Mouse (Mus musculus) lung, postnatal 10 days (tissue): ENCODE measurements at regions not wholly inside any gene's neighbourhood (a gene's known extent, or its start where the extent isn't known, plus 50 kb on each side); places are given as distances from the start of the nearest gene placed in this dataset.

Experiments used
- DNase-seq: peaks from one replicate; pipeline ENCODE4 v3.0.0; 2021

- DNase-seq = no peak
Measured at GRCm38 (mm10) chr2:146625166-146625751, 113.1 kb upstream of the Ralgapa2 start.

- no peak for DNase-seq
Measured at GRCm38 (mm10) chr2:146626531-146626930, 114.4 kb upstream of the Ralgapa2 start.

DNA sequence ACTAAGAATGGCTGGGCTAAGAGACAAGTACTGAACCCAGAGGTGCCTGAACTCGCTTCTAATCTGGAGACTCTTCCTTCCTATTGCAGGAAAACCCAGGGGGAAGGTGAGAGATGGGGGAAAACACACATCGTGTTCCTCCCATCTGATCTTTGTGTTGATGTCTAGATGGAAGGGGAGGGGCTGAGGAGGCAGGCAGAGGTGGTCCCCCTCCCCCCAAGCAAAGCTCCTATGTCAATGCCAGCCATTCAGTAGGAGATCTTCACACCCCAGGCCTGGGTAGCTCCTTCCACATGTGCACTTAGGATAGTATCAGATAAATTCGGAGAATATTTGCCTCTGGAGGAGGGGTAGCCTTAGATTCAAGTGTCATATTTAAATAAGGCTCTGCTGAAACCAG lies 118.0 kb upstream of the Ralgapa2 start:
- no peak for DNase-seq

DNA sequence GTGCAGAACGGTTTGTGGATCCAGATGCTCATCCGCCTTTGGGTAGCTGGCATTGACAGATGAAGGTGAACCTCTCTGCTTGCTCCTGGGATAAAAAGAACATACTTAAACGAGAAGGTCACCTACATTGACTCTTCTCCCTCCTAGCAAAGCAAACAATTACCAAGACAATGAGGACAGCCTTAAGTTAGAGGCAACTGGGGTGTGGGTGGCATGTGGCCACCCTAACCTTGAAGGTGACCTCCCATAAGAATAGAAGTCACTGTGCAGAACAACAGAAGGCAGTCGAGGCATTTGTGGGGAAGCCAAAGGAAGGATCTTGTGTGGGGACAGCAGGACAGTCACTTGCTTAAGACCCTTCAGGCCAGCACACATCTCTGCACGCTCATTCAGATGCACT lies 119.0 kb upstream of the Ralgapa2 start:
- DNase-seq = no peak

GRCm38 (mm10) chr2:146633329-146634070 lies 121.4 kb upstream of the Ralgapa2 start:
- peak; percentile 78 for DNase-seq

DNA sequence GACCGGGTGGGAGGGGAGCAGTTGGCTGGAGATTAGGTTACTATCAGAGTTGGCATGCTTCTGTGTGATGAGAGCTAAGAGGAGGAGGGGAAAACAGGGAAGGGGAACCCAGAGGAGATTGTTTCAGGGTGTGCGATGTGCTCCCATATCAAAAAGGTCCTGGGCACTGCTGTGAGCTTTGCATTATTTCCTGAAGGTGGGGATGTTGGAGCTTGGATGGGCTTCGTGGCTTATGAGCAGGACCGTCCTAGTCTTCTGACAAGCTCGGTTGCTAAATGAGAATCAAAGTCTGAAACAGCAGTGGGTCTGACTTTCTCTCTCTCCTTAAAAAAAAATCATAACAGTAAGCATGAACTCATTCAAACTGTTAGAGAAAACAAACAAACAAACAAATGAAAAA lies 125.4 kb upstream of the Ralgapa2 start:
- no peak for DNase-seq

GRCm38 (mm10) chr2:146646237-146646972 lies 134.3 kb upstream of the Ralgapa2 start:
- DNase-seq = no peak

GRCm38 (mm10) chr2:146646973-146647282 lies 134.8 kb upstream of the Ralgapa2 start:
- DNase-seq = no peak

DNA sequence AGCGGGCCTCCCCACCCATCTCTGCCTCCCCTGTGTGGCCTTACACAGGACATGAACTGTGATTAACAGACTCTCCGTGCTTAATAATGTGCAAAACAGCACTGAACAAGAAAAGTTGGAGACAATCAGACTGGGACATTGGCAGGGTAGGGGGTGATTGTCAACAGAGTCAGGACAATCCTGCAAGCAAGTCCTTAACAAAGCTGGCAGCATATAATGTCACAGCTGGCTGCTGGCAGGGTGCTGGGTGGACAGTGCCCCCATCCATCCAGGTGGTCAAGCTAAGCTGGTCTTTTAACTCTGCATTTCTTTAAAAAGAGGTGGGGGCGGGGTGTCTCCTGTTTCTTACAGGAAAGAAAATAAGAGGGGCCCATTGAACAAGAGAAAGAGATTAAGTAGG lies 149.2 kb upstream of the Ralgapa2 start:
- no peak for DNase-seq

- no peak for DNase-seq
Measured at GRCm38 (mm10) chr2:146672761-146673160, 160.6 kb upstream of the Ralgapa2 start.

DNA sequence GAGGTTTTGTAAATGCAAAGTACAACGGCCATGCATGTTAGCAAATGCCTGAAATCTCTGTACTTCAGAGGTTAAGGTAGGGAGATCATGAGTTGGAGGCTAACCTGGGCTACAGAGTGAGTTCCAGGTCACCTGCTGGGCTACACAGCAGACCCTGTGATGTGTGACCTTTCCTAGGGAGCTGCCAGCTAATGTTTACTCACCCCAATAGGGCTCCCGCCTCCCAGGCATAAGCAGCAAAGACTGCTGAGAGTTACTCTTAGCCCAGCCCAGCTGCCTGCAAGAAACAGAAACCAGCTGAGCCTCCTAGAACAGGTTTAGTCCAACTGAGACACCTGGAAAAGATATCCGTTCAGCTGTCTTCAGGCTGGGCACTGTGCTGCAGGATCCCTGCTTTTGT lies 169.8 kb upstream of the Ralgapa2 start:
- no peak for DNase-seq

DNA sequence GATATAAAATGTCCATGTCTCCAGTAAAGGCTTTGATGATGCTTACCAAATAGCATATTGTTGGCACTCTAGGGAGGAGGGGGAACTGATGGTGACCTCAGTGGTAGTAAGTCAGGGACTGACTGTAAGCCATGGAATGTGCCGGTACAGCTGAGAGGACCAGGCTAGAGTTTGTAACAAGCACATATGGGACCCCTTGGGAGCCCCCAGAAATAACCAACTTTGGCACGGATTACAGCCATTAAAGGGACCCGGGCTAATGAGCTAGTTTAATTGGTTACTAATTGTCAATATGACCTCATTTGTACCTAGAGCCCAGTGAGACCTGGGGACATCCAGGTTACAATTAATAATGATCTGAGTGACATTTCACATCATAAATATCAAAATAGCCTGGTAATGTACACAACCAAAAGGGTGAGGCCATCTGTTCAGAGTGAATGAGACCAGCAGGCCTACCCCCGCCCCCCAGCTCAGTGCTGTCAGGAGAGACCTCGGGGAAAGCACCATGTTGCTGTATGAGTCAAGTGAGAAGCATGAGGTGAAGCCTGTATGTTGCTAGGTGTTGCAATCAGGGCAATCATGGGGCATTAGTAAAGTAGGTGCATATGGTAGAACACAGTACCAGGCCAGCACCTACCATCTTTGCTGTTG lies 169.7 kb upstream of the Kiz start:
- no peak for DNase-seq

DNA sequence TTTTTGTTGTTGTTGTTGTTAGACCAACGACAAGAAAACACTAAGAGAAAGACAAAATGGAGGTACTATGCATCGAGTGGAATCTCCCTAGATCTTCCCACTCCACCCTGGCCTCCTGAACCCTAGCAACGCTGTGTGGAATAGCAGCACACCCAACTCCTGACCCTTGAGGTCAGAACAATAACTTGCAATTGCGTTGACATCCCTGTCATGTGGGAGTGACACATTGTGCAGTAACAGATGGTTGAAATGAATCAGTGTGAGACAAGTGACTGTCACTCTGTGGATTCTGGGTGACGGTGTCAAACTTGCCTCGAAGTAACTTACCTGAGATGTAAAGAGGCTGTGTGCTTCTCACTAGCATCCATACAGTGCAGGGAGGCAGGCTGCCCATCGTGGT lies 167.1 kb upstream of the Kiz start:
- DNase-seq = no peak

DNA sequence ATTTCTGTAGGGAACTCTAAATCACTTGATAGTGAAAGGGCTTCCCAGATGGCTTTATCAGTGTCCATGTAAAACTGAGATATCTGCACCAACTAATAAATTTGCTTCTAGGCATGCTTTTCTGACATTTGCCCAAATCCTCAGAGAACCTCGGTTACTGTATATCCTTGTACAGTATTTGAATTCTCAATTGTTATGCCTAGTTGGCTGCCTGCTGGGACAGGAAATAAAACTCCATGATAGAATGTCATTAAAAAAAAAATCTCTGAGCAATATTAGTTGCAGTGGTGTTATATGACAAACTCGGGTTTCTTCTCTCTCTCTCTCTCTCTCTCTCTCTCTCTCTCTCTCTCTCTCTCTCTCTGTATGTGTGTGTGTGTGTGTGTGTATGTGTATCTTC lies 162.2 kb upstream of the Kiz start:
- DNase-seq = no peak

GRCm38 (mm10) chr2:146694041-146694440 lies 161.6 kb upstream of the Kiz start:
- no peak for DNase-seq

GRCm38 (mm10) chr2:146696277-146696676 lies 159.4 kb upstream of the Kiz start:
- no peak for DNase-seq

GRCm38 (mm10) chr2:146696727-146697126 lies 158.9 kb upstream of the Kiz start:
- no peak for DNase-seq

- DNase-seq = no peak
Measured at GRCm38 (mm10) chr2:146710676-146711075, 145.0 kb upstream of the Kiz start.

DNA sequence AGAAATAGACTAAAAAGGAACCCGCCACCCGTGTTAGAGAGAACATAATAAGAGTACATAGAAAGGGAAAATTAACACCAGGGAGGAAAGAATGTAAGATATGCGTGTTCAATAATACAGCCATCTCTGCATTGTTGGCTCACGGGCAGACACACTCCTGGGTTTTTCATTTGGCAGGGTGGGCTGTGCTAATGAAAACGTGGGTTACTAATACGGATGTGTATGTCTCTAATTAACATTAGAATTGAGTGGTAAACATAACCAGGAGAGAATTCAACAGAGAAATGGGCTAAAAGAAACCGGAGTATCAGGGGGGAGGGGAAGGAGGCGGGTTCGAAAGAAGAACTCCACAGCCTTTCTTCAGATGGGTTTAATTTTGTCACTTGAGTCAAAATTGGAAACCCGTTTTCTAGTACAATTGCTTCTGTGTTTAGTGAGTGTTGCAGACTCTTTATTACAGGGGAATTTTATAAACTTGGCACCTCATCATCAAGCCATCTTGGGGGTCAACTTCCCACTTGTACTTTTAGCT lies 134.4 kb upstream of the Kiz start:
- no peak for DNase-seq

DNA sequence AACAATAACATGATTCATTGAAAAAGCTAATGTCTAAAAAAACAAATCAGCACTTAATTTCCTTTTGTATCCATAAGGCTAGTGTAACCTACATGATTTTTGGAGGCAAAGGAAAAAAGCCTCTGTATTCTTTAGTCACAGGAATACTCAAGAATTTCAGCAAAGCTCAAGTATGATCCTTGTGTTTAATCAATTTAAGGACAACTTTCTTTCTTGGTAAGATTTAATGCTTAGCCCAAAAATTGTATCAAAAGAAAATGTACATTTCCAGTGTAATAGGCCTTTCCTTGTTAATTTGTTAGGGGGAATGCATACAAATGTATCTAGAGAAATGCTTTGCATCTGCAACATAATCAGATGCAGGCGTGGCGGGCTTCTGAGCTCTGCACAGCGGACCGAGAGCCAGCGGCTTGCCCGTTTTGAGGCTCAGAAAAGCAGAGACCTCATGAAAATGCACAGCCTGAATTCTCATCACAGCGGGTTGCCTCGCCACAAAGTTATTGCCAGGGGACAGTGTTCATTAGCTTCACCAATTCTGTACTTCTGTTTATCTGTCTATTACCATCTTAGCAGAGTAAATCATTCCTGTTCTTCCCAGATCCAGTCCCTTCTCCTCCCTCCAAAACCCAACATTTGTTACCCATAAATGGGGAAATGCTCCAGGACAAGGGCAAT lies 133.2 kb upstream of the Kiz start:
- no peak for DNase-seq

- no peak for DNase-seq
Measured at GRCm38 (mm10) chr2:146723172-146723571, 132.5 kb upstream of the Kiz start.

- no peak for DNase-seq
Measured at GRCm38 (mm10) chr2:146723671-146724070, 132.0 kb upstream of the Kiz start.

- DNase-seq = no peak
Measured at GRCm38 (mm10) chr2:146724142-146724679, 131.5 kb upstream of the Kiz start.
